Mouse (Mus musculus) embryo, embryonic 11 days (tissue): ENCODE results near the gene Tmem139.

Source experiments
- DNase-seq: peaks from one replicate; pipeline ENCODE4 v3.0.0-alpha.2; 2015

Gene Tmem139

GRCm38 (mm10) chr6:42282865-42283528 is 21.2 kb downstream of the Tmem139 start:
- DNase-seq: no peak

- no peak for DNase-seq
These were observed 24.7 kb downstream of the Tmem139 start, which contains the start of gene Clcn1 for GRCm38 (mm10) chr6:42286448-42286847. Gene Clcn1 (plus strand): TSS chr6:42286685.

- DNase-seq: no peak
These were observed 25.8 kb downstream of the Tmem139 start for GRCm38 (mm10) chr6:42287562-42287961.

GRCm38 (mm10) chr6:42293327-42293726 is 31.6 kb downstream of the Tmem139 start:
- no peak for DNase-seq

- no peak for DNase-seq
These were observed 33.9 kb downstream of the Tmem139 start for GRCm38 (mm10) chr6:42295549-42296094.

- no peak for DNase-seq
These were observed 37.6 kb downstream of the Tmem139 start for GRCm38 (mm10) chr6:42299362-42299761.

- peak; percentile 7 for DNase-seq
These were observed 48.1 kb downstream of the Tmem139 start for GRCm38 (mm10) chr6:42309816-42310378.

- no peak for DNase-seq
These were observed 48.8 kb downstream of the Tmem139 start for GRCm38 (mm10) chr6:42310427-42311053.
